Mouse (Mus musculus) layer of hippocampus, postnatal 36 days (tissue): ENCODE results near the gene R3hdm1. TPM values are rescaled to one million over a fixed set of nuclear protein-coding genes. Genes with fewer than 3 reads are reported as not detected.

Source experiments
- DNase-seq, 2 experiments: peaks; one replicate each; pipeline ENCODE4 v3.0.0; 2022
- total RNA-seq, 2 experiments: library from RNA; stranded (reverse); gene quantifications; 2 replicates each; pipeline ENCODE4 v1.2.3; 2021

The R3hdm1 gene
- 100 to 1,000 TPM; 242 to 274 TPM for total RNA-seq

DNA sequence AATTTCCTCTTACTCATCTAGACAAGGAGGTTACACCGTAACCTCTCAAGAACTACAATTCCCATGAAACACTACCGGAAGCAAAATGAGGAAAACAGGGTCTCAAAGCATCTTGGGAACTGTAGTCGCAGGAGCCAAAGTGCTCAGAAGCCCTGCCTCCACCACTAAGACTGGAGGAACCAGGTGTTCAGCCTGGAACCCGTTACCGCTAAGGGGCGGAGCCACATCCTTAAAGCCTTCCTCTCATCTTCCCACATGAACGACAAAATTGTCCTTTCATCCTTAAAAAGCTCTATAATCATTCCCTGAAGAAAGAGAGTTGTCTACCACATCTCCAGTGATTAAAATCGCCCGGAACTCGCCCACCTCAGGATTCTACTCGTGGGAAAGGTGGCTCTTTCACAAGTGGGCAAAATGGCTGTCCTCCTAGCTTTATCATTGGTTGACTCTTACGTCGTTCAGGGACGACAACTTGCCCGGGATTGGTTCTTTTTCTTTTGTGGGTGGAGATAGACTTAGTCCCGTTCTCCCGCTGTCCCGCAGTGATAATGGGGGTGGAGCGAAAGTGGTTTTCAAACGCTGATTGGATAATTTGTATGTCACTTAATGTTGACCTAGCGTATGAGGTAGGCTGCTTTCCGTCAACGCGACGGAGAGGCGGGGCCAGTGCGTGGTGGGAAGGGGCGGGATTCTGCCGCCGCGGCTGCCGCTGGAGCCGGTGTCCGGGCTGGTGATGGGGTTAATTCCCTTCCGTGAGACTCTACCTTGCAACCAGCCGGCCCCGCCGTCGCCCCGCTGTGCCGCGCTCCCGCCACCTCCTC, at the start of gene R3hdm1, which contains the start of gene Zranb3:
TSS of gene R3hdm1 (plus strand) at position 661 of the 821 bp plus-strand sequence.
TSS of gene Zranb3 (minus strand) at position 407 of the 821 bp plus-strand sequence.
- peak; percentile 93 to 94 for DNase-seq

DNA sequence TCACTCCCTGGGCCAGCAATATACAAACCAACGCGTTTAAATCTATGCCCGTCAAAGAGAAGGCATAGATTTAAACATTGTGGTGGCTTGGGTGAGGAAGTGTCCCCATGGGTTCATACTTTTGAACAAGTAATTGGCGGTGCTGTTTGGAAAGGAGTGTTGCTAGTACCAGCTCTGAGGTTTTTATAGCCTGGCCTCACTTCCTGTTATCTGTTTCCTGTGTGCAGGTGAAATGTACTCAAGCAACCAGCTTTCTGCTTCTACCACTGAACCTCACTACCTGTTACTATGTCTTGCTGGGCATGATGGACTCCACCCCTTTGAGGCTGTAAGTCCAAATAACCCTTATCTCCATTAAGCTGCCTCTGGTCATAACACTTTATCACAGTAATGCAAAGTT, 45.8 kb upstream of the R3hdm1 start:
- no peak for DNase-seq

- DNase-seq = no peak
Observed at GRCm38 (mm10) chr1:128058625-128059024, 44.5 kb upstream of the R3hdm1 start.

GRCm38 (mm10) chr1:128060655-128061344, 42.3 kb upstream of the R3hdm1 start:
- no peak for DNase-seq

DNA sequence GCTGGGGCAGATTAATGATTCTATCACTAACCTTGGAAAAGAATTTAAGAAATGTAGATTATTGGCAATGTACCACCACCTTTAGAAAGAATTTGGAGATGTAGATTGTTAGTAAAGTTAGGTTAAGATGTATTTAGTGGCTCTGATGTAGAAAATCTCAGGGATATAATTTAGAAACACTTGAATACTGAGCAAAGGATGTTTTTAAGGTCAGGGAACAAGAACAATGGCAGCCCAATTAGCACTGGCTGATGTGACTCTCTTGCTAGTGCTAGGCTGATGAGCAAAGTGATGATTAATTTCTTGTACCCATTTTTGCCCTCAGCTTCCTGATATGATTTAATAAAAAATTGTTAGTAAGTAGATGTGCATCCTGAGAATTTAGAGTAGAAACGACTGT, 41.7 kb upstream of the R3hdm1 start:
- no peak for DNase-seq

GRCm38 (mm10) chr1:128062167-128062566, 40.9 kb upstream of the R3hdm1 start:
- no peak for DNase-seq

- no peak for DNase-seq
Observed at GRCm38 (mm10) chr1:128064716-128065115, 38.4 kb upstream of the R3hdm1 start.

- no peak for DNase-seq
Observed at GRCm38 (mm10) chr1:128068945-128069397, 34.1 kb upstream of the R3hdm1 start.

GRCm38 (mm10) chr1:128070003-128070402, 33.1 kb upstream of the R3hdm1 start:
- DNase-seq = no peak

DNA sequence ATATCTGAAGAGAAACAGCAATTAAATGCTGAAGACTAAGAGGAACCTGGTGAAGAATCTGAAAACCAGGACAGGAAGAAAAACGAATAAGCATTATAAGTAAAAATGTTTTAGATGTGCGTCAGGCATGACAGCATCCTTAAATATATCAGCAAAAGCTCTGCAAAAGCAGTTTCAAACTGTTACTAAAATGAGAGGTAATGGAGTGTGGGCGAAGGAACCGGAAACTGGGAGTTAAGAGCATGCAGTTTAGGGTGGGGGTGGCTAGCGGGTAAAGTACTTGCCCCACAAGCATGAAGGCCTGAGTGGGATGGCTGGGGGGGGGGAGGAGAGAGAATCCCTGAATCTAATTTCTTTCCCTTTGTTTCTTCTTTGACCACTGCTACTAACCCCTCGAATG, 30.1 kb upstream of the R3hdm1 start:
- no peak for DNase-seq

DNA sequence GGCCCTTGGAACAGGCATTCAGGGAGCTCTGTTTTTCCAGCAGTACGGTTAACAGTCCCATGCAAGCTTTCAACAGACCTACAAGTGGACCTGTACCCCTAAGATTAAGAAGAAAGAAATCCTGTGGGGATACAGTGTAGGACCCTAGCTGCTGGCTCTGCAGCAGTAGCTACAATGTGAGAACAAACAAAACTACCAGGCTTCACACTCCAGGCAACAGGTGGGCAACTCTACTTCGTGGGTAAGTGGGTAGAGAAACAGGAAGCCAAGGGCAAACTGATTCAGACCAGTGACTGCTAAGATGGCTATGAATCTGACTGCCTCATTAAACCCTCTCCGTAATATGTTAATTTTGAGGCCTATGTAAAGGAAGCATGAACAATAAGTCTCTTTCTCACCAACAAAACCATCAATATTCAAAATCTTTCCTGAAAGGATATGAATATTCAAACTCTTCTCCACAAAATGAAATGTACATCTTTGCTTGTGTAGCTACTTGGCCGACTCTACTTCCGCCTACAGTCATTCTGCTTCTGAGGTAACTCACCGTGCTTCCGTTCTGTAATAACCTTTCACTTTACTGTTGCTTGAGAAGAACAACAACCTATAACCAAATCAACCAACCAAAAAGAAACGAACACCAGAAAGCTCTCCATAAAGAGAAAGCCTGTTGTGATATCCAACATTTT, 26.2 kb upstream of the R3hdm1 start:
- no peak for DNase-seq

- DNase-seq = no peak
Observed at GRCm38 (mm10) chr1:128077788-128078187, 25.3 kb upstream of the R3hdm1 start.

- DNase-seq = no peak
Observed at GRCm38 (mm10) chr1:128078646-128079045, 24.5 kb upstream of the R3hdm1 start.

DNA sequence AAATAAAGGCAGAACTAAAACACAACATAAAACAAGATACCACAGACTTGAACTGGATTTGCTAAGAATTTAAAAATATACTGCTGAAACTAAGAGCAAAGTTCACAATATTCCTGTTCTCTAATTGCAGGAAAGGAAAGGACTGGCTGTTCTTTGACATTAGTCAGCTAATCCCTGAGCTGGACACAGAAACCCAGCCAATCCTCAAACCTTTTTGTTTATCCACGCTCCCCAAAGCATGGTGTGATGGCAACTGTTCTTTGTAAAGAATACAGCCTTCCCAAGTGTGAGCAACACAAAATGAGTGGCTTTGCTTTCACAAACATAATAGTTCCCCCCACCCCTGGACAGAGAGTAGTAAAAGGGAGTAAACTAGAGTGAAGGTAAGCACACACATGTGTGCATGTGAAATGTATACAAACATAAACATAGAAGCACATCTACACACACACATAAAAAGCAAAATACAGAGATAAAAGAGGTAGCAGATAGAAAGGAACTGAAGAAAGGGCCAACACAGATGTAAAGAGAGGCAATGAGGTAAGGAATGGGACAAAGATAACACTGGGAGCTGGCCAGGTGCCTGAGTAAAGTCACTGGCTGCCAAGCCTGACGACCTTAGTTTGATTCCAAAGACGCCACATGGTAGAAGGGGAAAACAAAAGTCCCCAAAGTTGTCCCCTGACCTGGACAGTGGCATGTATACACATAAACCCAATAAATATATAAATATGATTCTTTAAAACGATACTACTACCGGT, 22.0 kb upstream of the R3hdm1 start:
- no peak for DNase-seq

DNA sequence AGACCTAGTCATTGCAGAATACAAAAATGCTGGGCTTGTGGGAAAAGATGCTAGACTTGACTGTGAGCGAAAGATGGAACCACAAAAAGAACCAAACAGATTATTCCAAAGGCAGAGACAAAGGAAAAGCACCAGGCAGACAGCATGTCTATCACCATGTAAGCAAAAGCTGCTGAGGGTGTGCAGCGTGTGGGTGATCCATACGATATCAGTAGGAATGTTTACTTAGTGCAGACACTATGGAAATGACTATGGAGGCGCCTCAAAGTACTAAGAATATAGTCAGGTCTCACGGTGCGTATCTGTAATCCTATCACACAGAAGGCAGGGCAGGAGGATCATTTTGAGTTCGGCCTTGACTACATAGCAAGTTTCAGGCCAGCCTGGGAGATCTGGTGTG, 21.2 kb upstream of the R3hdm1 start:
- no peak for DNase-seq

GRCm38 (mm10) chr1:128082800-128083199, 20.3 kb upstream of the R3hdm1 start:
- peak in 1 of 2 experiments; percentile 22 for DNase-seq

GRCm38 (mm10) chr1:128094686-128095085, 8.4 kb upstream of the R3hdm1 start:
- no peak for DNase-seq

GRCm38 (mm10) chr1:128098309-128098708, 4.8 kb upstream of the R3hdm1 start:
- DNase-seq = no peak

DNA sequence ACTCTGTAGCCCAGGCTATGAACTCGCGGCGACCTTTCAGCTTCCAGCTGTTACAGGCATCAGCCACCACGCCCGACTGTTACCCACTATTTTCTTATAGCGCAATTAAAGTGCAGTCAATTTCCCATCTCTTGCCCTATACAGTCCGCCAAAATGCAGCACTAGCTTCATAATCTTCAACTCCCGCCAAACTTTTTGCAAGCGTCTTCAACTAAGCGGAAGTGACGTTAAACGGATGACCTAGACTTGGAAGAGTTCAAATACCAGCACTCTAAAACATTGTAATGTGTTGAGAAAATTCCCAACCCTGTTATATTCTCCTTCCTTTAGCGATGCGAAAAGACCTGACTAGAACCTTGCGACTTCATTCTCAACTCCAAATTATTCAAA, 855 bp upstream of the R3hdm1 start:
- peak; percentile 10 to 51 for DNase-seq

GRCm38 (mm10) chr1:128103520-128104088, 503 bp downstream of the R3hdm1 start:
- no peak for DNase-seq

DNA sequence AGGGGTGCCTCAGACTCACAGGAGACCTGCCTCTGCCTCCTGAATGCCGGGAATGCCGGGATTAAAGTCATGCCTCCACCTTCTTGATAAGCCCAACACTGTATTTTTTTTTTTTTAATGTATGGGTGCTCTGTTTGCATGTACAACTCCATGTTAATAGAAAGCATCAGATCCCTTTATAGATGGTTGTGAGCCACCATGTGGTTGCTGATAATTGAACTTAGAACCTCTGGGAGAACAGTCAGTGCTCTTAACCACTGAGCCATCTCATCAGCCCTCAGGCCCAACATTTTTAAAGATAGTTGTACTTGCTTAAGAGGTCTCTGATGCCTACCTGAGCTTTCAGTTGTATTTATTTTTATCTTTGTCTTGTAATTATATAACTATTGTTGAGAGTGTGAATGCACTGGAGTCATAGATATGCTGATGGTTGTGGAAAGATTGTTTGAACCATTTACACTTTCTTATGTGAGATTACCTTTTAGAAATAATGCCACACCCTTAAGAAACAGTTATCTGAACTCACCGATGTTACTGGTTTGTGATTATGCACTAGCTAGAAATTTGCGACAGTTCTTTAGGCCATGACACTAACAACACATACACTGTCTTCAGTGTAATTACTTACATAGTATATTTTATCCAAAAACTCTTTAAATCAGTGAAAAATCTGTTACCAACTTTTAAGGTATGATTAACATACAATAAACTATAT, 18.0 kb downstream of the R3hdm1 start:
- DNase-seq = no peak
